Mouse (Mus musculus) midbrain, embryonic 10.5 days (tissue): ENCODE measurements around the gene Dchs2. TPM values are rescaled to one million over a fixed set of nuclear protein-coding genes. Genes with fewer than 3 reads are reported as not detected.

Experiments
- DNase-seq: peaks from one replicate; pipeline ENCODE4 v3.0.0-alpha.2; 2017; ENCODE audit warnings: low spot score
- H3K27ac ChIP-seq: fragments of 300-500 bp; sonication (generic); replicated peaks from 2 replicates; pipeline ENCODE4 v1.5.1; 2016; ENCODE audit warnings: mild to moderate bottlenecking
- H3K27me3 ChIP-seq: fragments of 300-500 bp; sonication (generic); 2 replicates; pipeline ENCODE4 v1.6.1; 2016; ENCODE audit warnings: low read depth, mild to moderate bottlenecking; ENCODE audit not compliant: poor library complexity, severe bottlenecking
- H3K36me3 ChIP-seq: fragments of 300-500 bp; sonication (generic); 2 replicates; pipeline ENCODE4 v1.6.1; 2016; ENCODE audit warnings: mild to moderate bottlenecking, moderate library complexity
- H3K4me1 ChIP-seq: fragments of 300-500 bp; sonication (generic); 2 replicates; pipeline ENCODE4 v1.6.1; 2016
- H3K4me3 ChIP-seq: fragments of 300-500 bp; sonication (generic); 2 replicates; pipeline ENCODE4 v1.5.1; 2016; ENCODE audit warnings: mild to moderate bottlenecking, moderate library complexity
- H3K9me3 ChIP-seq: fragments of 300-500 bp; sonication (generic); replicated peaks from 2 replicates; pipeline ENCODE4 v1.6.1; 2016; ENCODE audit warnings: mild to moderate bottlenecking
- WGBS: fragments of 180-500 bp; shearing (Covaris S2); methylation state at CpG from one replicate; pipeline ENCODE4 v1.1.7; 2016; 5-methylcytosine and 5-hydroxymethylcytosine counted together
- polyA plus RNA-seq: library from polyadenylated mRNA; unstranded; fragments of >200 nt; fragmentation: Nextera tagmentation; extraction: Ambion mirVana; gene quantifications from 2 replicates; pipeline ENCODE4 v1.2.1, GENCODE M21; 2016

Gene Dchs2
- polyA plus RNA-seq, 1 experiment from 2014 or later: 0.15 TPM

- Histone ChIP-seq H3K27me3 (no peaks in the 10 kb centered on the region), H3K27ac (no peak overlapping the region), H3K4me1 (no peaks in the 10 kb centered on the region), H3K9me3 (no peaks in the 10 kb centered on the region), H3K36me3 (no peaks in the 10 kb centered on the region), H3K4me3 (no peak overlapping the region)
- no peak for DNase-seq
- 87% methylated on average over 2 of the region's 2 CpGs for WGBS
Observed at GRCm38 (mm10) chr3:83220101-83220500, 92.4 kb downstream of the Dchs2 start.

DNA sequence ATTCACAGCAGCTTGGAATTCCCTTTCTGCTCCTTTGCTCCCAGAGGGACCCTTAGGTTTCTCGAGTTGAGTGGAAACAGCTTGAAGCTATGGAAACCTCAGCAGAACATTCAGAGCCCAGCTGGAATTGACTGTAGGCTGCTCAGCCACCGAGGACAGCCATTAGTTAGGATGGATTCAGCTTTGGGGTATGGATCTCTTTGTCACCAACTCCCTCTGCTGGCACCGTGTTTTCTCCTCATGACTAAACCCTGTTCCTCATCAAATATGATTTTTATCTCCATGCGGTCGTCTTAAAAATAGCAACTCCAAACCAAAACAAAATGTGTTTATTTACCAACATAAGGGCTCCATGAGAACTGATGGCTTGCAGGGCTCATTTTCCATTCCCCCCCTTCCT lies 94.4 kb downstream of the Dchs2 start:
- DNase-seq: no peak
- no peaks in the 10 kb centered on the region for H3K4me1 ChIP-seq
- no peaks in the 10 kb centered on the region for H3K27me3 ChIP-seq
- WGBS: 70% methylated on average over 5 of the region's 5 CpGs
- H3K27ac ChIP-seq: no peak overlapping the region
- H3K36me3 ChIP-seq: no peaks in the 10 kb centered on the region
- no peak overlapping the region for H3K4me3 ChIP-seq
- H3K9me3 ChIP-seq: no peaks in the 10 kb centered on the region

- H3K27me3 ChIP-seq: no peaks in the 10 kb centered on the region
- H3K36me3 ChIP-seq: no peaks in the 10 kb centered on the region
- H3K4me3 ChIP-seq: no peak overlapping the region
- no peaks in the 10 kb centered on the region for H3K9me3 ChIP-seq
- no peaks in the 10 kb centered on the region for H3K4me1 ChIP-seq
- H3K27ac ChIP-seq: no peak overlapping the region
- no peak for DNase-seq
- 88% methylated on average over 9 of the region's 9 CpGs for WGBS
Observed at GRCm38 (mm10) chr3:83228383-83228782, 100.6 kb downstream of the Dchs2 start.

GRCm38 (mm10) chr3:83230326-83230725 lies 102.6 kb downstream of the Dchs2 start:
- H3K4me3 ChIP-seq: no peak overlapping the region
- H3K9me3 ChIP-seq: no peaks in the 10 kb centered on the region
- WGBS: 96% methylated on average over 2 of the region's 2 CpGs
- H3K27me3 ChIP-seq: no peaks in the 10 kb centered on the region
- H3K4me1 ChIP-seq: no peaks in the 10 kb centered on the region
- no peak overlapping the region for H3K27ac ChIP-seq
- DNase-seq: no peak
- H3K36me3 ChIP-seq: no peaks in the 10 kb centered on the region

- Histone ChIP-seq H3K36me3 (no peaks in the 10 kb centered on the region), H3K4me3 (no peak overlapping the region), H3K4me1 (no peaks in the 10 kb centered on the region), H3K27me3 (no peaks in the 10 kb centered on the region), H3K27ac (no peak overlapping the region), H3K9me3 (no peaks in the 10 kb centered on the region)
- no peak for DNase-seq
- 87% methylated on average over 4 of the region's 4 CpGs for WGBS
Observed at GRCm38 (mm10) chr3:83234457-83234856, 106.7 kb downstream of the Dchs2 start.

- Histone ChIP-seq H3K27ac (no peak overlapping the region), H3K4me3 (no peak overlapping the region), H3K27me3 (no peaks in the 10 kb centered on the region), H3K9me3 (no peaks in the 10 kb centered on the region), H3K36me3 (no peaks in the 10 kb centered on the region), H3K4me1 (no peaks in the 10 kb centered on the region)
- DNase-seq: no peak
- 90% methylated on average over 5 of the region's 5 CpGs for WGBS
Observed at GRCm38 (mm10) chr3:83235061-83235460, 107.3 kb downstream of the Dchs2 start.

- Histone ChIP-seq H3K4me1 (peaks cover 3% of the 10 kb centered on the region; the same call in 1 of the 2 replicates), H3K27ac (no peak overlapping the region), H3K27me3 (no peaks in the 10 kb centered on the region), H3K9me3 (no peaks in the 10 kb centered on the region), H3K4me3 (no peak overlapping the region), H3K36me3 (no peaks in the 10 kb centered on the region)
- DNase-seq: no peak
- 76% methylated on average over 5 of the region's 5 CpGs for WGBS
Observed at GRCm38 (mm10) chr3:83246536-83246935, 118.8 kb downstream of the Dchs2 start.

- DNase-seq: no peak
- 90% methylated on average over 4 of the region's 4 CpGs for WGBS
- Histone ChIP-seq H3K4me3 (no peak overlapping the region), H3K36me3 (no peaks in the 10 kb centered on the region), H3K4me1 (peaks cover 3% of the 10 kb centered on the region; the same call in 1 of the 2 replicates), H3K27me3 (no peaks in the 10 kb centered on the region), H3K9me3 (no peaks in the 10 kb centered on the region), H3K27ac (no peak overlapping the region)
Observed at GRCm38 (mm10) chr3:83250001-83250545, 122.3 kb downstream of the Dchs2 start.

GRCm38 (mm10) chr3:83251899-83252298 lies 124.2 kb downstream of the Dchs2 start:
- WGBS: 86% methylated on average over 7 of the region's 7 CpGs
- H3K27ac ChIP-seq: no peak overlapping the region

DNA sequence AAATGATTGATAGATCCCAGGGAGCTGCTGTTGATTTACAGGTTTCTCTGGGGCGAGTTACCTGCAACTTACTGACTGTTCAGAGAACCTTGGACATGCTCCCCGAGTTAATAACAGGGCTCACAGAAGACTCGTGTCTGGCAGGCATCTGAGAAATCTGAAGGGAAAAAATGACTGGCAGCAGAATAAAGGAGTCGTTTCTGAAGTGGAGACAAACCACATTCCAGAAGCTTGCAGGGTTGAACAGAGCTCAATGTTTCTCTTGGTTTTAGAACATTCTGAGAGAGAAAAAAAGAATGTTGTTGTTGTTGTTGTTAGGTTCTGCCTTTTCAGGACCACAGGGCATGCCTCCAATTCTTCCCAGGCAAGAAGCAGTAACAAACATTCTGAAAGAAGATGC lies 131.7 kb downstream of the Dchs2 start:
- Histone ChIP-seq H3K36me3 (no peaks in the 10 kb centered on the region), H3K27ac (no peak overlapping the region), H3K4me1 (no peaks in the 10 kb centered on the region), H3K9me3 (no peaks in the 10 kb centered on the region), H3K4me3 (no peak overlapping the region), H3K27me3 (no peaks in the 10 kb centered on the region)
- WGBS: 79% methylated on average over 4 of the region's 4 CpGs
- no peak for DNase-seq

More at GRCm38 (mm10) chr3:83251899-83252298, 124.2 kb downstream of the Dchs2 start:
- Histone ChIP-seq H3K4me3 (no peak overlapping the region), H3K9me3 (no peaks in the 10 kb centered on the region), H3K27me3 (no peaks in the 10 kb centered on the region), H3K36me3 (no peaks in the 10 kb centered on the region), H3K4me1 (no peaks in the 10 kb centered on the region)
- no peak for DNase-seq

GRCm38 (mm10) chr3:83266009-83266408 lies 138.3 kb downstream of the Dchs2 start:
- no peaks in the 10 kb centered on the region for H3K4me1 ChIP-seq
- no peaks in the 10 kb centered on the region for H3K27me3 ChIP-seq
- WGBS: 89% methylated on average over 4 of the region's 4 CpGs
- no peak for DNase-seq
- no peak overlapping the region for H3K27ac ChIP-seq
- H3K36me3 ChIP-seq: no peaks in the 10 kb centered on the region
- H3K9me3 ChIP-seq: no peaks in the 10 kb centered on the region
- no peak overlapping the region for H3K4me3 ChIP-seq

DNA sequence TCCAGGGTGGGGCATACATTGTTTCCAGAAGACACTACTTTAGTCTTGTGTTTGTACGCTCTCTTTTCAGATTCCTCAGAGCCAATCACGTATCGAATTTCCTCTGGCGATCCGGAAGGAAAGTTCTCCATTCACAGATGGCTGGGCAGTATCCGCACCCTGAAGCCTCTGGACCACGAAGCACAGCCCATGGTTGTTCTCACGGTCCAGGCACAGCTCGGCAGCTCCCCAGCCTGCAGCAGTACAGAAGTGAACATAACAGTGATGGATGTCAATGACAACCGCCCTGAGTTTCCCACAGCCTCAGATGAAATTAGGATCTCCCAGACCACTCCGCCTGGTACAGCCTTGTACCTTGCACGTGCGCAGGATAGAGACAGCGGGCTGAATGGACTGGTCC lies 142.5 kb downstream of the Dchs2 start:
- Histone ChIP-seq H3K4me3 (no peak overlapping the region), H3K4me1 (peaks cover 4% of the 10 kb centered on the region; the same call in 1 of the 2 replicates), H3K27me3 (no peaks in the 10 kb centered on the region), H3K36me3 (no peaks in the 10 kb centered on the region), H3K9me3 (no peaks in the 10 kb centered on the region), H3K27ac (no peak overlapping the region)
- DNase-seq: no peak
- WGBS: 89% methylated on average over 14 of the region's 14 CpGs

DNA sequence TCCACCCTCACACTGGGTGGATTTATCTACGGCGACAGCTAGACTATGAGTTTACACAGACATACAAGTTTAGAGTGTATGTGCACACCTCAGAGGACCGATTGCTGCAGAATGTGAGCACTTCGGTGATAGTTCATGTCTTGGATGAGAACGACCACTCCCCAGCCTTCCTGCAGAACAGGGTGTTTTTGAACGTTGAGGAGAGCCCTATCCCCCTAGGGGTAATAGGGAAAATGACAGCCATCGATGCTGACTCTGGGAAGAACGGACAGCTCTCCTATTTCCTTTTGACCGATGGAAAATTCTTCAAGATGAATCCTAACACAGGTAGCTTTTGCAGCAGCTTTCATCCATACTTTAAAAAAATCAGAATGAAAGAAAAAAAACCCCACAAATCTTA lies 143.2 kb downstream of the Dchs2 start:
- H3K9me3 ChIP-seq: no peaks in the 10 kb centered on the region
- no peak overlapping the region for H3K27ac ChIP-seq
- no peak overlapping the region for H3K4me3 ChIP-seq
- no peak for DNase-seq
- WGBS: 62% methylated on average over 9 of the region's 9 CpGs
- H3K36me3 ChIP-seq: no peaks in the 10 kb centered on the region
- H3K4me1 ChIP-seq: peaks cover 4% of the 10 kb centered on the region; the same call in 1 of the 2 replicates
- no peaks in the 10 kb centered on the region for H3K27me3 ChIP-seq
